Mouse (Mus musculus): ENCODE results near the gene Myod1. TPM values are rescaled to one million over a fixed set of nuclear protein-coding genes. Genes with fewer than 3 reads are reported as not detected.

Myod1 gene
- under 1 TPM in 1 of 2 experiments, not detected in 1; 0.30 TPM for total RNA-seq (2021)
- long read RNA-seq, experiment 1, partial matches to known transcripts, result 0 of 1 reads
- long read RNA-seq, experiment 1, other reads (novel, unspliced or antisense), result 0 of 1 reads
- long read RNA-seq, experiment 2, partial matches to known transcripts, result 0 of 1 reads
- long read RNA-seq, experiment 2, other reads (novel, unspliced or antisense), result 0 of 1 reads

- intact Hi-C loops (cut with DNase I), result loop anchor here (5.0 kb wide), 1 partner anchor 279 kb away; no protein-coding TSS in a partner anchor
- no peak within 1 kb of the TSS for H3K27ac ChIP-seq
- no peak for DNase-seq (ENCODE audit: extremely low spot score in 1 of 2, low spot score in 2 of 2)
- no peak for TF ChIP-seq CTCF (IDR thresholded peaks at IDR 0.05)
- no peak within 1 kb of the TSS for H3K4me3 ChIP-seq
Measured at GRCm38 (mm10) chr7:46376172-46377007, at the start of gene Myod1. Gene Myod1 (plus strand): TSS chr7:46376474.

- H3K27ac ChIP-seq, result 0 out of 2 replicates have a peak overlapping the region, but pooled peaks have one; percentile 28
- intact Hi-C loops (cut with DNase I), result no loop called here
- no peak for TF ChIP-seq CTCF (IDR thresholded peaks at IDR 0.05)
- peak in 1 of 2 experiments; percentile 20 for DNase-seq (ENCODE audit: extremely low spot score in 1 of 2, low spot score in 2 of 2)
- H3K4me3 ChIP-seq, result no peak overlapping the region
Measured at GRCm38 (mm10) chr7:46327896-46328295, 48.4 kb upstream of the Myod1 start.

GRCm38 (mm10) chr7:46337397-46337796 is 38.9 kb upstream of the Myod1 start:
- intact Hi-C loops (cut with DNase I), result no loop called here
- no peak for TF ChIP-seq CTCF (IDR thresholded peaks at IDR 0.05)

GRCm38 (mm10) chr7:46339818-46340217 is 36.5 kb upstream of the Myod1 start:
- no peak for TF ChIP-seq CTCF (IDR thresholded peaks at IDR 0.05)
- no peak for DNase-seq (ENCODE audit: extremely low spot score in 1 of 2, low spot score in 2 of 2)
- Histone ChIP-seq H3K4me3 (no peak overlapping the region), H3K27ac (no peak overlapping the region)
- intact Hi-C loops (cut with DNase I), result no loop called here

More at GRCm38 (mm10) chr7:46337397-46337796, 38.9 kb upstream of the Myod1 start:
- DNase-seq (ENCODE audit: extremely low spot score in 1 of 2, low spot score in 2 of 2), result no peak
- Histone ChIP-seq H3K4me3 (no peak overlapping the region), H3K27ac (no peak overlapping the region)

GRCm38 (mm10) chr7:46340295-46340694 is 36.0 kb upstream of the Myod1 start:
- no peak for DNase-seq (ENCODE audit: extremely low spot score in 1 of 2, low spot score in 2 of 2)
- no peak overlapping the region for H3K27ac ChIP-seq
- H3K4me3 ChIP-seq, result no peak overlapping the region
- intact Hi-C loops (cut with DNase I), result no loop called here
- no peak for TF ChIP-seq CTCF (IDR thresholded peaks at IDR 0.05)

GRCm38 (mm10) chr7:46341471-46341870 is 34.8 kb upstream of the Myod1 start:
- DNase-seq (ENCODE audit: extremely low spot score in 1 of 2, low spot score in 2 of 2), result no peak
- intact Hi-C loops (cut with DNase I), result no loop called here
- no peak for TF ChIP-seq CTCF (IDR thresholded peaks at IDR 0.05)
- Histone ChIP-seq H3K4me3 (no peak overlapping the region), H3K27ac (no peak overlapping the region)

- TF ChIP-seq CTCF (IDR thresholded peaks at IDR 0.05), result no peak
- intact Hi-C loops (cut with DNase I), result no loop called here
- H3K27ac ChIP-seq, result no peak overlapping the region
Measured at GRCm38 (mm10) chr7:46347692-46348091, 28.6 kb upstream of the Myod1 start.

GRCm38 (mm10) chr7:46348813-46349212 is 27.5 kb upstream of the Myod1 start:
- DNase-seq (ENCODE audit: extremely low spot score in 1 of 2, low spot score in 2 of 2), result peak in 1 of 2 experiments; percentile 34
- H3K4me3 ChIP-seq, result peak overlapping the region; percentile 4; the same call in 1 of the 2 replicates

More at GRCm38 (mm10) chr7:46347692-46348091, 28.6 kb upstream of the Myod1 start:
- no peak for DNase-seq (ENCODE audit: extremely low spot score in 1 of 2, low spot score in 2 of 2)
- H3K4me3 ChIP-seq, result no peak overlapping the region

GRCm38 (mm10) chr7:46350119-46350702 is 26.1 kb upstream of the Myod1 start:
- DNase-seq (ENCODE audit: extremely low spot score in 1 of 2, low spot score in 2 of 2), result no peak
- intact Hi-C loops (cut with DNase I), result no loop called here
- Histone ChIP-seq H3K4me3 (no peak overlapping the region), H3K27ac (no peak overlapping the region)
- no peak for TF ChIP-seq CTCF (IDR thresholded peaks at IDR 0.05)

More at GRCm38 (mm10) chr7:46348813-46349212, 27.5 kb upstream of the Myod1 start:
- intact Hi-C loops (cut with DNase I), result no loop called here
- H3K27ac ChIP-seq, result no peak overlapping the region
- TF ChIP-seq CTCF (IDR thresholded peaks at IDR 0.05), result no peak

GRCm38 (mm10) chr7:46352748-46353147 is 23.5 kb upstream of the Myod1 start:
- DNase-seq (ENCODE audit: extremely low spot score in 1 of 2, low spot score in 2 of 2), result no peak
- intact Hi-C loops (cut with DNase I), result no loop called here
- H3K27ac ChIP-seq, result no peak overlapping the region
- H3K4me3 ChIP-seq, result no peak overlapping the region
- TF ChIP-seq CTCF (IDR thresholded peaks at IDR 0.05), result no peak

- no peak overlapping the region for H3K27ac ChIP-seq
- no peak overlapping the region for H3K4me3 ChIP-seq
- no peak for TF ChIP-seq CTCF (IDR thresholded peaks at IDR 0.05)
- DNase-seq (ENCODE audit: extremely low spot score in 1 of 2, low spot score in 2 of 2), result no peak
- intact Hi-C loops (cut with DNase I), result no loop called here
Measured at GRCm38 (mm10) chr7:46353216-46353615, 23.1 kb upstream of the Myod1 start.

GRCm38 (mm10) chr7:46353875-46354274 is 22.4 kb upstream of the Myod1 start:
- intact Hi-C loops (cut with DNase I), result no loop called here
- Histone ChIP-seq H3K27ac (no peak overlapping the region), H3K4me3 (no peak overlapping the region)
- DNase-seq (ENCODE audit: extremely low spot score in 1 of 2, low spot score in 2 of 2), result no peak
- no peak for TF ChIP-seq CTCF (IDR thresholded peaks at IDR 0.05)

All from left cerebral cortex, adult 2 months (tissue).